ENCODE assay signal across 9 mouse cellular contexts in the genomic region with DNA sequence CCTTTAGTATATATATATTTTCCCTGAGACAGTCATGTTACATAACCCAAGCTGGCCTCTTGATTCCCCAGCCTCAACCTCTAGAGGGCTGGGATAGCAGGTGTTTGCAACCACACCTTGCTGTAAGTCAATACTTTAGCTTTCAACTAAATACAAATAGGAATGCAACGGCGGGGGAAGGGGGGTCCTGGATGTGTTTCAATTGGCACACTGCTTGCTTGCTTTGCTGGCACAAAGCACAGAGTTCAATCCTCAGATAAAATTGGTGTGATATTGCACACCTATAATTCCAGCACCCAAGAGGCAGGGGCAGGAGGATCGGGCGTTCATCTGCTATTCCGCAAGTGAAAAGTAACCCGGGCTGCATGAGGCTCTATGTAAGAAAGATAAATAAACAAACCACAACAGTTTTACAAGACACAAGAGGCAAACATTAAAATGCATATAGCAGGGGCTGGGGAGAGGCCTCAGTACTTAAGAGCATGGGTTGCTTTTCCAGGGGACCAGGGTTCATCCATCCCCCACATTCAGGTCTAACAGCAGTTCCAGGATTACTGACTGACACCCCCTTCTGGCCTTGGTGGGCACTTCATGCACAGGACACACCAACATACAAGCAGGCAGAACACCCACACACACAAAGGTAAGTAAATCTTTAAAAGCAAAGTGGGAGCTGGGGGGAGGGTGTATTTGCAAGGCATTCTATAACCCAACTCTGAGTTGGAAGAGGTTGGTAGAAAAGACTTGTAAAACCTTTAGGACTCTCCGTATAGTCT. TPM values are rescaled to one million over a fixed set of nuclear protein-coding genes. Genes with fewer than 3 reads are reported as not detected.
DNase-seq lines count a peak whose midpoint lies in the region; ATAC-seq and TF ChIP-seq lines count a peak whose summit lies in the region.
"Had no signal": no experiment of that assay in that cellular context is flagged by ENCODE, and none has a peak within 500 bp of the region (broad histone marks: within the 10 kb centered on the region; RNA-seq: fewer than 3 reads in every experiment).

No protein-coding gene starts in this region.

- H3K4me1 ChIP-seq in cerebellum, adult 2 months (ENCODE audit: control insufficient read depth, insufficient read depth, low read length), result peaks cover 12% of the 10 kb centered on the region
- H3K4me1 ChIP-seq in liver, embryonic 12.5 days, result peaks cover 78% of the 10 kb centered on the region
- no peaks in the 10 kb centered on the region for H3K4me1 ChIP-seq in embryonic fibroblast, embryonic 13.5 days (ENCODE audit: control insufficient read depth, insufficient read depth, low read length)

- no peak overlapping the region for H3K4me2 ChIP-seq in liver, embryonic 12.5 days
- H3K4me2 ChIP-seq: midbrain, embryonic 13.5 days had no signal

- 72% methylated on average over 7 of the region's 7 CpGs for WGBS in cerebellum, adult 2 months
- 84% methylated on average over 7 of the region's 7 CpGs for WGBS in liver, embryonic 12.5 days (ENCODE audit: insufficient replicate concordance)

- no peak overlapping the region for H3K27ac ChIP-seq in cerebellum, adult 2 months (ENCODE audit: insufficient read depth, low read length)
- no peak overlapping the region for H3K27ac ChIP-seq in liver, embryonic 12.5 days
- no peak overlapping the region for H3K27ac ChIP-seq in embryonic fibroblast, embryonic 13.5 days (ENCODE audit: insufficient read depth, low read length)
- H3K27ac ChIP-seq: midbrain, embryonic 13.5 days had no signal

- H3K36me3 ChIP-seq in liver, embryonic 12.5 days, result peaks cover 12% of the 10 kb centered on the region
- H3K36me3 ChIP-seq: midbrain, embryonic 13.5 days had no signal

- no peak overlapping the region for H3K9ac ChIP-seq in liver, embryonic 12.5 days
- H3K9ac ChIP-seq: midbrain, embryonic 13.5 days had no signal

- TF ChIP-seq CTCF in cerebellum, adult 2 months (IDR thresholded peaks at IDR 0.05; ENCODE audit: borderline replicate concordance, insufficient read depth, low read depth, low read length), result peak; percentile 26; the same call in 1 of the 2 replicates
- peak; percentile 17; the same call in 1 of the 2 replicates for TF ChIP-seq CTCF in embryonic fibroblast, embryonic 13.5 days (IDR thresholded peaks at IDR 0.05; ENCODE audit: borderline replicate concordance, insufficient read depth, low read length)

- H3K4me3 ChIP-seq in cerebellum, adult 2 months (replicated peaks; ENCODE audit: insufficient read depth, low read depth, low read length), result no peak overlapping the region
- H3K4me3 ChIP-seq in liver, embryonic 12.5 days, result no peak overlapping the region
- H3K4me3 ChIP-seq in embryonic fibroblast, embryonic 13.5 days (ENCODE audit: insufficient read depth, low read length), result no peak overlapping the region
- H3K4me3 ChIP-seq: midbrain, embryonic 13.5 days had no signal

- ATAC-seq in liver, embryonic 12.5 days, result no peak
- ATAC-seq: midbrain, embryonic 13.5 days had no signal

- no peak for TF ChIP-seq POLR2A in cerebellum, adult 2 months (IDR thresholded peaks at IDR 0.05; ENCODE audit: borderline replicate concordance, insufficient read depth, low read length)
- no peak for TF ChIP-seq POLR2A in embryonic fibroblast, embryonic 13.5 days (IDR thresholded peaks at IDR 0.05; ENCODE audit: low read depth, low read length)

- DNase-seq in cerebellum, adult 2 months, result no peak
- no peak for DNase-seq in cerebellum, adult 8-10 months
- DNase-seq in liver, result peak; percentile 33
- peak; percentile 38 for DNase-seq in retina, postnatal 1 day
- no peak for DNase-seq in spleen, postnatal 14 days (ENCODE audit: low spot score in 2 of 2)
- DNase-seq in right cerebral cortex, adult 18-20 months, result no peak

- no peaks in the 10 kb centered on the region for H3K9me3 ChIP-seq in liver, embryonic 12.5 days (replicated peaks)
- H3K9me3 ChIP-seq: midbrain, embryonic 13.5 days had no signal

- no peaks in the 10 kb centered on the region for H3K27me3 ChIP-seq in cerebellum, adult 2 months (ENCODE audit: control insufficient read depth, insufficient read depth, low read length)
- H3K27me3 ChIP-seq in liver, embryonic 12.5 days (replicated peaks), result no peaks in the 10 kb centered on the region
- H3K27me3 ChIP-seq: midbrain, embryonic 13.5 days had no signal

RNA-seq across cellular contexts. Expression of a gene that starts 2.5 kb away (rescaled TPM):
- polyA plus RNA-seq in cerebellum, adult 2 months (2012; rRNA removed), result 210 and 212 TPM in 2 replicates
- 99.8 and 104 TPM in 2 replicates for polyA plus RNA-seq in liver, embryonic 12.5 days (2016; fragmentation: Nextera tagmentation; extraction: Ambion mirVana)
- 27.5 and 31.4 TPM in 2 replicates for polyA plus RNA-seq in embryonic fibroblast, embryonic 13.5 days (2011; ENCODE audit: insufficient read length, low read depth, missing spikeins)

RNA-seq across cellular contexts. Expression of a gene that starts 5.3 kb away (rescaled TPM):
- 16.9 and 17.5 TPM in 2 replicates for polyA plus RNA-seq in cerebellum, adult 2 months (2012; rRNA removed)
- polyA plus RNA-seq in liver, embryonic 12.5 days (2016; fragmentation: Nextera tagmentation; extraction: Ambion mirVana), result 13.9 and 14.9 TPM in 2 replicates
- 11.8 and 13.7 TPM in 2 replicates for polyA plus RNA-seq in embryonic fibroblast, embryonic 13.5 days (2011; ENCODE audit: insufficient read length, low read depth, missing spikeins)

RNA-seq across cellular contexts. Expression of a gene that starts 57.2 kb away (rescaled TPM):
- polyA plus RNA-seq in cerebellum, adult 2 months (2012; rRNA removed), result 123 and 127 TPM in 2 replicates
- polyA plus RNA-seq in liver, embryonic 12.5 days (2016; fragmentation: Nextera tagmentation; extraction: Ambion mirVana), result 12.0 and 12.5 TPM in 2 replicates
- polyA plus RNA-seq in embryonic fibroblast, embryonic 13.5 days (2011; ENCODE audit: insufficient read length, low read depth, missing spikeins), result 56.3 and 61.8 TPM in 2 replicates

Comparison
In these comparisons a context has a peak if more than half of its experiments do, and no peak if none do; other contexts are left out.
1. DNase-seq: peak in liver (single experiment) and retina, postnatal 1 day (single experiment); none in cerebellum, adult 2 months (0 of 2), cerebellum, adult 8-10 months (single experiment), spleen, postnatal 14 days (0 of 2) and right cerebral cortex, adult 18-20 months (single experiment).